Mouse (Mus musculus): ENCODE results near the gene B3gnt2. TPM values are rescaled to one million over a fixed set of nuclear protein-coding genes. Genes with fewer than 3 reads are reported as not detected.

The B3gnt2 gene
- polyA plus RNA-seq, 1 experiment from 2014 or later = 6.5 TPM

DNA sequence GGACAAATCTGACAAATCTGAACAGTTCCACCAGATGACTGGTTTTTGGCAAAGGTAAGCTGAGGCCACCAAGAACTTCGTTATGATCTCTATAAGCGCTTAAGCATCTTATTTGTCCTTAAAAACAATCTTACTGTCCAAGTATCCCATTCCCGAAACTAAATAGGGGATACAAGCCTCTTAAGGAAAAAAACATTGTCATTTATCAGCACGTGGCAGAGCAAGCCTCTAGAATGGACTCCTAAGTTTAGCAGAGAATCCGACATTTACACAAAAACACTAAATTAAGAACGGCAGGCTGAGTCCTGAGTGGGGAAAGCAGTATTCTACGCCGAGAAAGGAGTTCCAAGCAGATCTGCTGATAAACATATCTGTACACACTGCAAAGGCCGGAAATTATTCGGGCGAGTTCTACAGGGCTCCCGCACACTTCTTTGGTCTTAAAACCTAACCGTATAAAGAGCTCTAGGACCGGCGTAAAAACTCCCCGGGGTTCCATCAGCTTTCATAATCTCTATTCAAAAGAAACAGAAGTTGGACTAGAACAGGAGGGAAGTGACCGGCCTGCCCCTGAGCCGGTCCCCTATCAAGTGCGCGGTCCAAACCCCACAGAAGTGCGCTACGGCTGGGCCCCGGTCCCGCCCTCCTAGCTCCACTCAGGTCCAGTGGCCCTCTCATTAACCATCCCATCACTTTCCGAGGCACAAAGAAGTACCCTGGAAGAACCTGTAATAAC is 2.9 kb downstream of the B3gnt2 start:
- Histone ChIP-seq H3K9me3 (replicated peaks) (no peaks in the 10 kb centered on the region), H3K36me3 (no peaks in the 10 kb centered on the region), H3K27me3 (0 out of 2 replicates have a peak, but pooled peaks cover 4% of the 10 kb centered on the region), H3K4me3 (peak overlapping the region; percentile 85), H3K4me2 (peak overlapping the region; percentile 99), H3K4me1 (replicated peaks) (peaks cover 19% of the 10 kb centered on the region), H3K9ac (peak overlapping the region; percentile 87), H3K27ac (no peak overlapping the region)
- ATAC-seq (replicated peaks; ENCODE audit: insufficient number of reproducible peaks, insufficient read depth, low FRiP score, low read depth) = no peak
- WGBS = 28% methylated on average over 25 of the region's 25 CpGs

DNA sequence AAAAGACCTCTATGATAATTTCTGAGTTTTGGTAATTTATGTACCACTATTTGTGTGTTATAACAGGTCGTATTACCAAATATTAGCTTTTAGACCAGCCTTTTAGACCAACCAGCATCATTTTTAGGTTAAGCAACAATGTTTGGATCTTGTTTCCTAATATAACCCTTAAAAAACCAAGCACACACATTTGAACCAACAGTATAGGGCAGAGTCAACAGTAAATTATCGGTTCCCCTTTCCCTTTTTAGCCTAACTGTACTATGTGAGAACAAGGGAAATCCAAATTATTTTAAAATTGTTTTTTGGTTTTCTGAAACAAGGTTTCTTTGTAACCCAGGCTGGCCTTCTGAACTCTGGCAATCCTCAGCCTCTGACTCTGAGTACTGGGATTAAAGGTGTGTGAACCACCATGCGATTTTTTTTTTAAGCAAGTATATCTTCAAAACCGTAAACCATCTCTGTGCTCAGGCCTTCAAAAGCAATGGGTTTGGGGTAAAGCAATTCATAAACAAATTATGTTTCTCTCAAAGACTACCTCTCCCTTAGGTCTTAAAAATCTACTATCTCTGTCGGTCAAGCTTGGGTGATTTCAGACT is 3.6 kb downstream of the B3gnt2 start:
- Histone ChIP-seq H3K36me3 (no peaks in the 10 kb centered on the region), H3K9ac (no peak overlapping the region), H3K4me1 (replicated peaks) (peaks cover 19% of the 10 kb centered on the region), H3K4me2 (peak overlapping the region; percentile 99; the same call in 1 of the 2 replicates), H3K27me3 (0 out of 2 replicates have a peak, but pooled peaks cover 4% of the 10 kb centered on the region), H3K9me3 (replicated peaks) (no peaks in the 10 kb centered on the region), H3K4me3 (peak overlapping the region; percentile 85), H3K27ac (no peak overlapping the region)
- ATAC-seq (replicated peaks; ENCODE audit: insufficient number of reproducible peaks, insufficient read depth, low FRiP score, low read depth) = no peak
- WGBS = 79% methylated on average over 5 of the region's 5 CpGs

DNA sequence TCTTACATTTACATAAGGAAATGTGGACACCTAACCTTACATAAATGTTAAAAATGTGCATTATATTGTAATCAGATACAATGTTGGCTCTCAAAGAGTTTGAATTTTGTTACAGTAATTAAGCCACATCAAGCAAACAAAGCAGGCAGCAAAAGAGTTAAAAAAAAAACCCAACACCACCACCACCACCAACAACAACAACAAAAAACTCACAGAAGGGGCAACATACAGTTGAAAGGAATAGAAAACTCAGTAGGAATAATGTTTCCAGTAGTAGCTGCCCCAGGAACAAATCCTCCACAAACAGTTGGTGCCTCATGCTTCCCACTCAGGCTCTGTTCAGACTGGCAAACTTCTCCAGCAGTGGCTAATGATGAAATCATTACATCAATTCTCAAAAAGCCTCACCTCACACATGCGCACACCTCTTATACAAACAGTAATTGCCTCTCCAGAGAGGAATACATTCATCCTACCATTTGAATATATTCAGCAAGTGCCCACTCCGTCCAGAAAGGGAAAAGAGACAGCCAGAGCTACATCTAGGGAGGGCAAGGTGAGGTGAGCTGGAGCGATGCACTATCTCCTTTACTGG is 4.3 kb downstream of the B3gnt2 start:
- Histone ChIP-seq H3K27me3 (0 out of 2 replicates have a peak, but pooled peaks cover 4% of the 10 kb centered on the region), H3K4me1 (replicated peaks) (peaks cover 19% of the 10 kb centered on the region), H3K9me3 (replicated peaks) (no peaks in the 10 kb centered on the region), H3K27ac (no peak overlapping the region), H3K36me3 (no peaks in the 10 kb centered on the region), H3K4me3 (no peak overlapping the region), H3K4me2 (no peak overlapping the region), H3K9ac (no peak overlapping the region)
- no peak for ATAC-seq (replicated peaks; ENCODE audit: insufficient number of reproducible peaks, insufficient read depth, low FRiP score, low read depth)
- WGBS = 94% methylated on average over 3 of the region's 3 CpGs

DNA sequence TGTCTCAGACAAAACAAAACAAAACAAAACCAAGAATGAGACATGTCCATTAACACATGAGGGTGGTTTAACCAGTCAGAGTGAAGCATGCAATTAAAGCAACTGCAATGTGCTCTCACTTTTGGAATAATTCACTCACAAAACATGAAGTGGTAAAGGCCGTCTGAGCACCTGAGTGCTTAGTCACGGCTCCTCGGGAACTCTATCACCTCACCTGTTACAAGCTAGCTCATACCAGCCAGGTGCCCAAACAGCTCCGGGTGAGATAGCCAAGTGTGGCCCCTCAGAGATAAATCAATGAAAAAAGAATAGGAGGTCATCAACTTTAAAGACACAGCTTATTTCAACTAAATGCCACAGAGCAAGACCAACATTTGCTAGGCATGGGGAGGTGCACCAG is 6.2 kb downstream of the B3gnt2 start:
- no peaks in the 10 kb centered on the region for H3K9me3 ChIP-seq (replicated peaks)
- H3K9ac ChIP-seq = no peak overlapping the region
- no peak overlapping the region for H3K4me2 ChIP-seq
- no peak overlapping the region for H3K4me3 ChIP-seq
- no peaks in the 10 kb centered on the region for H3K36me3 ChIP-seq
- WGBS = 76% methylated on average over 4 of the region's 4 CpGs
- no peak for ATAC-seq (replicated peaks; ENCODE audit: insufficient number of reproducible peaks, insufficient read depth, low FRiP score, low read depth)
- H3K27me3 ChIP-seq = 0 out of 2 replicates have a peak, but pooled peaks cover 4% of the 10 kb centered on the region
- no peak overlapping the region for H3K27ac ChIP-seq
- H3K4me1 ChIP-seq (replicated peaks) = peaks cover 28% of the 10 kb centered on the region

DNA sequence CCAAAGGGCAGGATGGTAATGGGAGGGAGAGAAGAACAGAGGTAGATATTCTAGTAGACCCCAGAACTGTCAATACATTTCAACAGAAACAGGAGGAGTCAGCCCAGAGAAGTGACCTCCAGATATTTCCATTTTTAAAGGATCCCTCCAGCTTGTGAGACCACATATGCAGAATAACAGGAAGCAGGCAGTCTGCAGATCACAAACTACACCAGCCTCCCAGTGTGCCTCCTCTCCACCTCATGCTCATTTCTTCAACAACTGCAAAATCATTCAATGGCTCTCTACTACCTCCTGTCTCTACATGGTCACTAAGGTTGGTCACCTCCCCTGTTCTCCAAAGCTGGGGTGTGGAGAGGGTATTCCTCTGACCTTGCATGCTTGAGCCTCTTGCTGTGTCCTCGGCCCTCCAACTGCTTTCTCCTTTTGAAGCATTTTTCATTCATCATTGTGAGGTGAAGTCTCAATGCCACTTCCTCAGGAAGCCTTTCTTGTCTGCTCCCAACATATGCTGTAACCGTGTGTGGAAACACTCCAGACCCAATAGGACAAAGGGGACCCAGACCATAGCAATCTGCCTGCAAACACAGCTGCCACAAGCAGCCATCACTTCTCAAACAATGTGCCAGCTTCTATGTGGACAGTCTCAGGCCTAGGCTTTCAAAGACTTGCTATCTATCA is 7.1 kb downstream of the B3gnt2 start:
- Histone ChIP-seq H3K9ac (no peak overlapping the region), H3K4me3 (no peak overlapping the region), H3K27me3 (no peaks in the 10 kb centered on the region), H3K4me1 (replicated peaks) (peaks cover 28% of the 10 kb centered on the region), H3K36me3 (no peaks in the 10 kb centered on the region), H3K4me2 (no peak overlapping the region), H3K9me3 (replicated peaks) (no peaks in the 10 kb centered on the region), H3K27ac (0 out of 2 replicates have a peak overlapping the region, but pooled peaks have one; percentile 21)
- ATAC-seq (replicated peaks; ENCODE audit: insufficient number of reproducible peaks, insufficient read depth, low FRiP score, low read depth) = no peak
- WGBS = 41% methylated on average over 2 of the region's 2 CpGs

DNA sequence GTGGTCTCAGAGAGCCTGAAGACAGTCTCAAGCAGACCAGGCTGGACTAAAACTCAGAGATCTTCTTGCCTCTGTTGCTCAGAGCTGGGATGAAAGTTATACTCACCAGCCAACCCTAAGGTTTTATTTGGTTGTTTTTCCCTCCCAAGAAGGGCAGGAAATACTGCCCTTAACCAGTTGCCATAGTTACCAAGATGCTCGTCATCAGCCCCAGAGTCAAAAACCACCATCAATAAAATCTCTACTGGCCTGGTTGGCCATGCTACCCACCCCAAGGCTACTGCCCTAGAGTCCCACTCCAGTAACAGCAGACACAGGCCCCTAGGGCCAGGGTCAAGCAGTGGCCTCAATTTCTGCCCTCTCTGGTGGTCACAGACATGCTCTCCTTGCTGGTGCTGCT is 8.3 kb downstream of the B3gnt2 start:
- 64% methylated on average over 1 of the region's 1 CpGs for WGBS
- Histone ChIP-seq H3K4me3 (no peak overlapping the region), H3K9me3 (replicated peaks) (no peaks in the 10 kb centered on the region), H3K27me3 (no peaks in the 10 kb centered on the region), H3K4me2 (no peak overlapping the region), H3K36me3 (no peaks in the 10 kb centered on the region), H3K4me1 (replicated peaks) (peaks cover 33% of the 10 kb centered on the region), H3K9ac (no peak overlapping the region), H3K27ac (no peak overlapping the region)
- no peak for ATAC-seq (replicated peaks; ENCODE audit: insufficient number of reproducible peaks, insufficient read depth, low FRiP score, low read depth)

DNA sequence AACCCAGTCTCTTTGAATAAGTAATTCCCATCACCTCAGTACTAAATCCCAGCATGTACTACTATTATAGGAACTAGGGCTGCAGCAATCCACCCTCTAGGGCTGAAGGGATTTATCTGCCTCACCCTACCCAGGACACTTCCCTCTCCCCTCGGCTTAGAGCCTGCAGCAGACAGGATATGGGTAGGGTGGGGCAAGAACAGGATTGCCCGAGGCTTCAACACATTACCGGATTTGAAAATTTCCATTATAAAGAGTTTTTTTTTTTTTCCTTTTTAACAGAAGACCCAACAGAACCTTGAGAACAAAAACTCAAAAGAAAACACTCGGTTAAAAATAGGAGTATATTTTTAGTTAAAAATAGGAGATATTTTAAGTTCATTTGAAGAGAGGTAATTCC is 9.3 kb downstream of the B3gnt2 start:
- 0 out of 2 replicates have a peak, but pooled peaks have one; percentile 37 for ATAC-seq (replicated peaks; ENCODE audit: insufficient number of reproducible peaks, insufficient read depth, low FRiP score, low read depth)
- Histone ChIP-seq H3K27ac (peak overlapping the region; percentile 39; the same call in 1 of the 2 replicates), H3K4me2 (no peak overlapping the region), H3K36me3 (no peaks in the 10 kb centered on the region), H3K9ac (no peak overlapping the region), H3K9me3 (replicated peaks) (no peaks in the 10 kb centered on the region), H3K4me3 (no peak overlapping the region), H3K27me3 (no peaks in the 10 kb centered on the region), H3K4me1 (replicated peaks) (peaks cover 42% of the 10 kb centered on the region)
- WGBS = 49% methylated on average over 4 of the region's 4 CpGs

DNA sequence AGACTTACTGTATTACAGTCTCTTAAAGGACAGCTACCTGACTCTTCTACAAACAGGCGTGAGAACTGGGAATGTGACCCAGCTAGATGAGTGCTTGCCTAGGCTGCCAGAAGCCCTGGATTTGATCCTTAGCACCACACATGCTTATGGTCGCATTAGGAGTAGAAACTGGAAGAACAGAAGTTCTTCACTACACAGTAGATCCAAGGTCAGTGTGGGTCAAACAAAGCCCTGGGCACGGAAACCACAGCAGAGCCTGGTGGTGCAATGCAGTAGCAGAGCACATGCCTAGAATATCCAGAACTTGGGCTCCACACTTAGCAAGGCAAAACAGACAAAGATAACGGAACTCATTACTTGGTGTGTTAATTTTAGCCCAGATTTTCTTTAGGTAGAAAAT is 10.7 kb downstream of the B3gnt2 start:
- Histone ChIP-seq H3K36me3 (no peaks in the 10 kb centered on the region), H3K27me3 (no peaks in the 10 kb centered on the region), H3K27ac (peak overlapping the region; percentile 51; the same call in 1 of the 2 replicates), H3K4me1 (replicated peaks) (peaks cover 54% of the 10 kb centered on the region), H3K9ac (no peak overlapping the region), H3K9me3 (replicated peaks) (no peaks in the 10 kb centered on the region), H3K4me3 (no peak overlapping the region), H3K4me2 (no peak overlapping the region)
- no peak for ATAC-seq (replicated peaks; ENCODE audit: insufficient number of reproducible peaks, insufficient read depth, low FRiP score, low read depth)
- 56% methylated on average over 4 of the region's 4 CpGs for WGBS

DNA sequence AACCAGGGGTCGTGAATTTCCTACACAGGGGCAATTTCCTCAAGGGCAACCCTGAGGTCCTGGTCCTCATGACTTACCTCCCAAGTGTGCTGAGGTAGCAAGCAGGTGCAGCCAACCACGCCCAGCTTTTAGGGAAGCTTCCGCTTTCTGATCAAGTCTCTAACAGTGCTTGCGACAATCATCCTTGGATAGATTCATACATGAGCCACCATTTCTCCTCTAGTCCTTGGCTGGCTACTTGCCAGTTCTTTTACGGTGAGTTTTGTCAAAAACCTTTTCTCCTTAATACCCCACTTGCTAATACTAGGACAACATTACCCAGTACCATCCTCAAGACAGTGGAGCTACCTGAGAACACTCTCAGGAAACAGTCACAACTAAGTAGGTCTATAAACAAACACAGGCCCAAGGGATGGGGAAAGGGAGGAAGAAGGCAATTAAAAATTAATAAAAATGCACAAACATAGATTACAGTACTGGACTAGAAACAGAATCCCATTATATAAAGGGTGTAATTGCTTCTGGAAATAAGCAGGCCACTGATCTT is 12.0 kb downstream of the B3gnt2 start:
- H3K4me2 ChIP-seq = no peak overlapping the region
- H3K27me3 ChIP-seq = no peaks in the 10 kb centered on the region
- ATAC-seq (replicated peaks; ENCODE audit: insufficient number of reproducible peaks, insufficient read depth, low FRiP score, low read depth) = no peak
- no peaks in the 10 kb centered on the region for H3K36me3 ChIP-seq
- H3K4me1 ChIP-seq (replicated peaks) = peaks cover 54% of the 10 kb centered on the region
- H3K4me3 ChIP-seq = no peak overlapping the region
- H3K27ac ChIP-seq = peak overlapping the region; percentile 24
- no peaks in the 10 kb centered on the region for H3K9me3 ChIP-seq (replicated peaks)
- WGBS = 68% methylated on average over 5 of the region's 5 CpGs
- H3K9ac ChIP-seq = no peak overlapping the region

DNA sequence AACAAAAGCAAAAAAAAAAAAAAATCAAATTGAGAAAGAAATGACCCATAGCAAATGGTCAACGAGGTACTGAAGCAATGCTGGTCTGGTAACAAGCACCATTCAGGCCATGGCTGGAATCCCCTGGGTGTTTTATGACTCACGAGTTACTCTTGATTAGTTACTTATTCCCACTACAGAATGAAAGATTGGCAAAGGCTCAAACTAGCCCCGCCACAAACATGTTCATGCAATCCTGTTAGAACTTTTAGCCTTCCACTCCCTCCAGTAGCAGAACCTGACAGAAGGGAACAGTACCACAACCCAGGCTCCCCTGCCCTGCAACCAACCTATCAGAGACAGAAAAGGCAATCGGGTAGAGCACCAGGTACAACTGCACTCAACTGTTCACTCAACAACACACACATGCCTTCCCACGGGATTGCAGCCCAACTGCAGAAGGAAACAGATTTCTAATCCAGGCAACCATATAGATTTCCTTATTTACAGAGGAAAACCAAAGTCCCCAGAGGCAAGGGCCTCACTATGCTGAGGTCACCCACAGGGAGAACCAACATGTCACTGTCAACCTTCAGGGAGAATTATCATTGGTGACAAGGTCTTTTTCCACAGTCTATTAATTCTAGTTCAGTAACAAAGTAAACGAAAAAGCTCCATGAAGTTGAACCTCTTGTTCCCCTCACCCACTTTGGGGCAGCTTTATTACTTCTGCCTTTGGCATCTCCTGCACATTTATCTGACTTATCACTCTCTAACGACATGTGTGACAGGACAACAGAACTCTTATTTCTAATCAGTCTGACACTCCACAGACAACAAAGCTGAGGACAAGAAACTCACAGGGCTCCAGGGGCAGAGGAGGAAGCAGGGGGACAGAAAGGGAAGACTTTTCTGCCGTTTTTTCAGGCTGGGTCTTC is 12.8 kb downstream of the B3gnt2 start:
- H3K27ac ChIP-seq = peak overlapping the region; percentile 24
- no peak overlapping the region for H3K4me3 ChIP-seq
- H3K9me3 ChIP-seq (replicated peaks) = no peaks in the 10 kb centered on the region
- 38% methylated on average over 8 of the region's 8 CpGs for WGBS
- no peaks in the 10 kb centered on the region for H3K27me3 ChIP-seq
- ATAC-seq (replicated peaks; ENCODE audit: insufficient number of reproducible peaks, insufficient read depth, low FRiP score, low read depth) = no peak
- no peak overlapping the region for H3K4me2 ChIP-seq
- no peaks in the 10 kb centered on the region for H3K36me3 ChIP-seq
- no peak overlapping the region for H3K9ac ChIP-seq
- peaks cover 55% of the 10 kb centered on the region for H3K4me1 ChIP-seq (replicated peaks)
